Mouse (Mus musculus) olfactory bulb, adult 2 months (tissue): Measurements from ENCODE around the gene Wnt8b. TPM values are rescaled to one million over a fixed set of nuclear protein-coding genes. Genes with fewer than 3 reads are reported as not detected.

Source experiments
- H3K27ac ChIP-seq: fragments of 200-500 bp; 2 replicates; pipeline ENCODE4 v1.5.1; 2012; ENCODE audit warnings: low read depth, low read length; ENCODE audit not compliant: insufficient read depth
- H3K4me1 ChIP-seq: fragments of 200-500 bp; 2 replicates; pipeline ENCODE4 v1.6.1; 2012; ENCODE audit warnings: low read length; ENCODE audit not compliant: control insufficient read depth, insufficient read depth
- H3K4me3 ChIP-seq: fragments of 200-500 bp; 2 replicates; pipeline ENCODE4 v1.5.1; 2012; ENCODE audit warnings: mild to moderate bottlenecking, low read depth, low read length, moderate library complexity; ENCODE audit not compliant: insufficient read depth
- CTCF ChIP-seq: fragments of 200-500 bp; IDR thresholded peaks from 2 replicates; pipeline ENCODE4 v1.5.1; 2012; ENCODE audit warnings: low read depth, mild to moderate bottlenecking, low read length, moderate library complexity; ENCODE audit not compliant: insufficient read depth
- POLR2A ChIP-seq: fragments of 200-500 bp; IDR thresholded peaks from 2 replicates; pipeline ENCODE4 v1.6.1; 2012; ENCODE audit warnings: mild to moderate bottlenecking, low read depth, low read length, moderate library complexity; ENCODE audit not compliant: insufficient read depth
- WGBS: fragments of 180-500 bp; shearing (Covaris S2); methylation state at CpG from one replicate; pipeline ENCODE4 v1.1.7; 2018; 5-methylcytosine and 5-hydroxymethylcytosine counted together
- polyA plus RNA-seq: library from polyadenylated mRNA; stranded (reverse); fragments of >200 nt; gene quantifications from 2 replicates; pipeline ENCODE4 v1.2.4, GENCODE M21; 2012; ENCODE audit warnings: low replicate concordance; ENCODE audit not compliant: missing spikeins, insufficient read depth, insufficient read length

Wnt8b gene
- polyA plus RNA-seq, 1 experiment: not detected

DNA sequence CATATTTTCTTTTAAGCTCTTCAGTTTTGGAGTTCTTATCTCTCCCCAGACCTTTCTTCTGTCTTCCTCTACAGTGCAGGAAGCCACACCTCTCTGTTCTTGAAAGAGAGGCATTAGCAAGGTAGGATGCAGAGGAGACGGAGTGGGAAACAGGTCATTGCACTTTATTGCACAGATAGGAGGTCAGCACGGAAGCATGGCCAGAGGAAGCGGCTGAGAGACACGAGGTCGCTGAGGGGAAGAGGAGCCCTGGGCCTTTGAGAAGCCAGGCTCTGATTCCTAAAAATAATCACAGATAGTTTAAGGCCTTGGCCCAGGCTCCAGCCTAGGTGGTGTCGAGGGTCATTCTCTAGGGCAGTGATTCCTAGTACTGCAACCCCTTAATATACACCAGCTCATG is 22.5 kb downstream of the Wnt8b start:
- peaks cover 16% of the 10 kb centered on the region for H3K4me1 ChIP-seq
- TF ChIP-seq CTCF: no peak
- TF ChIP-seq POLR2A: no peak
- no peak overlapping the region for H3K27ac ChIP-seq
- H3K4me3 ChIP-seq: no peak overlapping the region
- WGBS: 64% methylated on average over 6 of the region's 6 CpGs

DNA sequence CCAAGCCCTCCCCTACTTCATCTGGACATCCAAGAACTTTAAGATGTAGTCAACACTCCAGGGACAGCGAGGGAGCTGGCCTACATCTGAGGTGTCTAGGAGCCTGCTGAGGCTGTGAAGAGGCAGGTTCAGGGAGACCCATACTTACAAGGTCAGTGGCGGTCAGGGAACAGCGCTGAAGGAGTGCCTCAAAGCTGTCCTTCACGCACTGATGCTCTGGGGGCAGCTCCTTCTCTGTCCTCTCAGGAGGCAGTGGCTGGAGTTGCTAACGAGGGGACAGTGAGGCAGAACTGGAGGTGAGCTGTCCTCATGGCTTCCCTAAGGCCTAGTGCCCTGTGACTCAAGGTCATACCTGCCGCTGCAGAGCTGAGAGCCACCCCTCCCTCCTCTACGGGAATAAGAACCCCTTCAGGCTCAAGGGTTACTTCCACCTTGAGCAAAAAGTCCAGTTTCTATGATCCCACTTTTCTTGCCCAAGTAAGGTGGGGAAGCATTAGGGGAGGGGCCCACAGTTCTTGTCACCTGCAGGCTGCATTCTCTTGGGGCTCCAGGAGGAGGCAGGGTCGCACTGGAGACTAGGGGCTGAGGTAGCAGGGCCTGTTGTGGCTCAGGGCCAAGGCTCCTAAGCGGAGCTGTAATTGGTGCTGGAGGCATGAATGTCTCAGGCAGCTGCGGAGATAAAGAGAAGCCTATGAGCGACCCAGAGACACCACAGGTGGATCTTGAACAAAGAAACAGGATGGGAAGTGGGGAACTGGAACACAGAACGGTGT is 24.9 kb downstream of the Wnt8b start:
- no peak overlapping the region for H3K27ac ChIP-seq

DNA sequence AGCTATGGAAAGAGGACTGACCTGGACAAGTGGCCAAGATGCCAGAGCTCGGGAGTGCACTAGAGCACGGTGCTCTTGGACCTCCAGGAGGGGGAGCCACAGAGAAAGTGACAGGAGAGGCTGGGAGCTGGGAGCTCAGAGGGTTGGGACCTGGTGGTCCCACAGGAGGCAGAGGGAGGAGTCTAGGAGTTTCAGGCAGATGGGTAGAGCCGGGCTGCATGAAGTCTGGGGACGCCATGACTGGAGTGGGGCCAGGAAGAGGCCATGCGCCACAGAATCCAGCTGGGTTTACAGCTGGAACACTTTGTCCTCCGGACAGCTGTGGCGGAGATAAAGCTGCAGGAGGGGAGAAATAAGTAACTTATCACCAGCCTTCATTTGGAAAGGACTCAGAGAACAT is 25.9 kb downstream of the Wnt8b start:
- Histone ChIP-seq H3K4me3 (no peak overlapping the region), H3K4me1 (peaks cover 5% of the 10 kb centered on the region), H3K27ac (no peak overlapping the region)
- TF ChIP-seq CTCF (no peak), POLR2A (no peak)
- WGBS: 39% methylated on average over 7 of the region's 7 CpGs

More for the DNA sequence above, 24.9 kb downstream of the Wnt8b start:
- peaks cover 6% of the 10 kb centered on the region for H3K4me1 ChIP-seq
- 71% methylated on average over 12 of the region's 12 CpGs for WGBS
- no peak overlapping the region for H3K4me3 ChIP-seq
- no peak for TF ChIP-seq CTCF
- no peak for TF ChIP-seq POLR2A

DNA sequence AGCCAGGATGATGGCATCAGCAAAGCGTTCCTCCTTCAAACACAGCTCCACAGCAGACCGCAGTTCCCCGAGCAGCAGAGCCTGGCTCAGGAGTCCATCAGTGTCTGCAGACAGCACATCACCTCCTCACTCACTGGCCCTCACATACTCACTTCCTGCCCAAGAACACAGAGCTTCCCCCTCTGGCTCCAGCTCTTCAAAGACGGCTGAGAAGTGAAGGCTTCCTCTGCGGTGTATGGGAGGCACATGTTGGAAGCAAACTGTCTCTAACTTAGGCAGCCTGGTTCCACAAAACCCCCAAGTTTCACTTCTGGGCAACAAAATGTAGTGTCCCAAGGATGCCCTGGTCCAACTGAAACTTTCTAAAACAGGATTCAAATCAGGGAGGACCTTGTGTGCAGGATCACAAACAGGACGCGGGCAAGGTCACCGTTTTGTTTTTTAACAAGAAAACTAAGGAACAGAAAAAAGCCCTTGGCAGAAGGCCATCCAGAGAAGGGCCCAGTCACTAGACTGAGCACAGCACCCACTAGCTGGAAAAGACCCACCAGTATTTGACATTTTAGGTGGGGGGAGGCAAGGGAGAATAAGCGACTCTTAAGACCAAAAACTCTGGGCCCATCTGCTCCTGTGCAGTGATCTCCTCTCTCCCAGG is 32.4 kb downstream of the Wnt8b start:
- Histone ChIP-seq H3K4me1 (no peaks in the 10 kb centered on the region), H3K4me3 (no peak overlapping the region), H3K27ac (no peak overlapping the region)
- 75% methylated on average over 9 of the region's 9 CpGs for WGBS
- TF ChIP-seq CTCF: no peak
- no peak for TF ChIP-seq POLR2A

DNA sequence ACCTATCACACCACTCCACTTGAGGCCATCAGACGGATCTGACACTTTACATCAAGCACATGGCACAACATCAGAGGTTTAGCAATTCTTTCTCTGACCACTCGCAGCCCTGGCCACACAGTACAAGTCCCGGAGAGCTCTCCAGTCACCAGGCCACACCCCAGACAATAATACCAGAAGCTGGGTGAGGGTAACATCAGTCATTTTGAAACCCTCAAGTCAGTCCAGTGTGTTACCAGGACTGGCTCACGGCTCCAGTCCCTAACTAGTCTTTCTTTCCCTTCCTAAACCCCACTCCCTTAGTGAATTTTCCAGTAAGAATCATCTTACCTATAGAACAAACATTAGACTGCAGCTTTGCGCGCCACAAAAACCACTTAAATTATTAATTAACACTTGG is 36.7 kb downstream of the Wnt8b start:
- no peak overlapping the region for H3K4me3 ChIP-seq
- TF ChIP-seq CTCF: no peak
- TF ChIP-seq POLR2A: no peak
- H3K4me1 ChIP-seq: no peaks in the 10 kb centered on the region
- H3K27ac ChIP-seq: no peak overlapping the region
- WGBS: 87% methylated on average over 6 of the region's 6 CpGs

DNA sequence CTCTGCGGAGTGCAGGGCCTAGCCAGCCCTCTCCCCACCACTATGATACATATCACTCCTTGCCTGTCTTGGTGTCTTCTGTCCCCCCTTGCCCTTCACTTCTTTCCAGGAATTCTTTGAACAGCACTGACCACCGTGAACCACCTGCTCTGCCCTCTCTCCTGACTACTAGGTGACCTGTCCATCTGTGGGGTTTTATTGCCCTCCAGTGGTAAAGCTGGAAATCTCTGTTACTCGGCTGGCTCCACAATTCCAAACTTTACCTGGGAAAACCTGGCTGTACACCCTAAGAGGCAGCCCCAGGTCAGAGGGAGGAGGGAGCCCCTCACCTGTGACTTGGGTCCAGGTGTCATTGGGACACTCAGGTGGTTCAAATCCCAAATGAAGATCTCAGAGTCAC is 42.1 kb downstream of the Wnt8b start:
- Histone ChIP-seq H3K4me1 (no peaks in the 10 kb centered on the region), H3K27ac (no peak overlapping the region), H3K4me3 (no peak overlapping the region)
- TF ChIP-seq CTCF (no peak), POLR2A (no peak)
- 40% methylated on average over 3 of the region's 3 CpGs for WGBS

DNA sequence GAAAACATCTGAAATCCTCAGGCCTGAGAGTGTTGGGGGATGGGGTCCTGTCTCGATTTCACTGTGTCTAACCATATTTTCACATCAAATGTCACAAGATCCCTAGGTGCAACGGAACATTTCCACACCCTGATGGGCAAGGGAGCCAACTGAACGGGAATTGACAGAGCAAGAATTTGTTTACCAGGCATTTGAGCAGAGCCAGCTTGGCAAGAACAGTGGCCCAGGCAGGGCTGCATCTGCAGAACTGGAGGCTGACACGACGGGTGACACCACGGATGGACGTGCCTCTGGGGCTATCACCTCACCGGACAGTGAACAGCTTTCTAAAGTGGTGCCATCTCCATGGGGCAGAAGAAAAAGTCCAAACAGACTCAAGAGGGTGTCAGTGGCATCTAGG is 44.1 kb downstream of the Wnt8b start:
- no peak for TF ChIP-seq POLR2A
- TF ChIP-seq CTCF: no peak

DNA sequence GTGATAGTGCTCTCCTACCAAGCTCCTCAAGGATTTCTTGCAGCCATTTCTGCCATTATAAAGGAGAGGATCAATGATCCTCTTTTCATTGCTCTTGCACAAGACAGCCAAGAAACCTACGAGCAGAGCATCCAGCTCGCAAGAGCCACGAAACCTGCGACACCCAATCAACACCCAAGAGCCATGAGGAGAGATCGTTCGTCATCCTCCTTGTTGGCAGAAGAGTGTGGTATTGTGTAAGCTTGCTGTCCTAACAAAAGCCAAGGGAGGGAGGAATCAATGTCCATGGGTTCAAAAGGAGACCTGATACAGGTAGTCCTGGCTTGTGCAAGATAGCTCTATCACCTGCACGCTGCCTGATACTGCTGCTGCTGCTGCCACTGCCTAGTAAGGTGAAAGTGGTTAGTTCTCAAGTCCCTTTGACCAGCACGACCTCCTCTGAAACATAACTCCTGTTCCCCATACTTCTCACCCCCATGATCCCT is 49.5 kb downstream of the Wnt8b start:
- H3K27ac ChIP-seq: no peak overlapping the region
- H3K4me1 ChIP-seq: peaks cover 6% of the 10 kb centered on the region
- 91% methylated on average over 8 of the region's 8 CpGs for WGBS
- TF ChIP-seq CTCF: no peak
- H3K4me3 ChIP-seq: no peak overlapping the region

More for the DNA sequence above, 44.1 kb downstream of the Wnt8b start:
- no peaks in the 10 kb centered on the region for H3K4me1 ChIP-seq
- H3K4me3 ChIP-seq: no peak overlapping the region
- whole genome bisulfite sequencing: 83% methylated on average over 8 of the region's 8 CpGs
- H3K27ac ChIP-seq: no peak overlapping the region

DNA sequence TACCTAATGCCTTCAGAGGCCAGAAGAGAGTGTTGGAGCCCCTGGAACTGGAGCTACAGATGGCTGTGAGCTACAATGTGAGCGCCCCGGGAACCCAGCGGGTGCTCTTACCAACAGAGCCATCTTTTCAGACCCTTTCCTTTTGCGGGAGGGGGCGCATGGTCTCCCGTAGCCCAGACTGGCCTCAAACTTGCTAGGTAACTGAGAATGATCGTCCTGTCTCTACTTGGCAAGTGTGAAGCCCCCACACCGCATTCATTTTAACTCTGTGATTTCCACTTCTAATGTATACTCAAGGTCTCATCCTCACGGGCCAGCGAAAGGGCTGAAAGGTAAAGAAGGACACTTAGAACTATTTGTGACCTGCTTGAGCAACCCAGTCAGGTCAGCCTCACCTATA is 51.1 kb downstream of the Wnt8b start:
- Histone ChIP-seq H3K27ac (no peak overlapping the region), H3K4me1 (peaks cover 6% of the 10 kb centered on the region), H3K4me3 (no peak overlapping the region)
- 55% methylated on average over 10 of the region's 10 CpGs for WGBS
- TF ChIP-seq CTCF (no peak), POLR2A (no peak)
